Mouse (Mus musculus) bone marrow macrophage, adult 2 months (primary cell): ENCODE measurements around the gene Slc26a8.

Source experiments
- CTCF ChIP-seq: IDR thresholded peaks from 2 replicates; pipeline ENCODE4 v1.5.1; 2012; ENCODE audit warnings: low read depth, mild to moderate bottlenecking, low read length, moderate library complexity
- POLR2A ChIP-seq: IDR thresholded peaks from 2 replicates; pipeline ENCODE4 v1.6.1; 2012; ENCODE audit warnings: mild to moderate bottlenecking, low read depth, low read length, borderline replicate concordance

GRCm38 (mm10) chr17:28592998-28593397 lies 97.0 kb downstream of the Slc26a8 start:
- no peak for TF ChIP-seq POLR2A
- TF ChIP-seq CTCF: peak; percentile 90
